Mouse (Mus musculus): Measurements from ENCODE around the gene Rasl12. TPM values are rescaled to one million over a fixed set of nuclear protein-coding genes. Genes with fewer than 3 reads are reported as not detected.

Rasl12 gene
- polyA plus RNA-seq, 1 experiment = 6.6 TPM

- no peaks in the 10 kb centered on the region for H3K27me3 ChIP-seq (ENCODE audit: control insufficient read depth, insufficient read depth, low read length)
- H3K4me3 ChIP-seq (ENCODE audit: control insufficient read depth, low read depth, low read length) = no peak overlapping the region
- TF ChIP-seq POLR2A (IDR thresholded peaks at IDR 0.05; ENCODE audit: control insufficient read depth, low read depth, low read length) = no peak
- TF ChIP-seq CTCF (IDR thresholded peaks at IDR 0.05; ENCODE audit: control insufficient read depth, insufficient read depth, insufficient replicate concordance, low read depth, low read length) = no peak
- H3K4me1 ChIP-seq (ENCODE audit: control insufficient read depth, insufficient read depth, low read length) = no peaks in the 10 kb centered on the region
- no peak overlapping the region for H3K27ac ChIP-seq (ENCODE audit: control insufficient read depth, insufficient read depth, low read depth, low read length)
- no peaks in the 10 kb centered on the region for H3K36me3 ChIP-seq (ENCODE audit: control insufficient read depth, insufficient read depth, low read length)
Observed at GRCm38 (mm10) chr9:65427511-65427910, 29.2 kb downstream of the Rasl12 start.

- Histone ChIP-seq H3K27me3 (ENCODE audit: control insufficient read depth, insufficient read depth, low read length) (no peaks in the 10 kb centered on the region), H3K4me1 (ENCODE audit: control insufficient read depth, insufficient read depth, low read length) (no peaks in the 10 kb centered on the region), H3K4me3 (ENCODE audit: control insufficient read depth, low read depth, low read length) (no peak overlapping the region), H3K27ac (ENCODE audit: control insufficient read depth, insufficient read depth, low read depth, low read length) (no peak overlapping the region), H3K36me3 (ENCODE audit: control insufficient read depth, insufficient read depth, low read length) (no peaks in the 10 kb centered on the region)
- no peak for TF ChIP-seq POLR2A (IDR thresholded peaks at IDR 0.05; ENCODE audit: control insufficient read depth, low read depth, low read length)
- no peak for TF ChIP-seq CTCF (IDR thresholded peaks at IDR 0.05; ENCODE audit: control insufficient read depth, insufficient read depth, insufficient replicate concordance, low read depth, low read length)
Observed at GRCm38 (mm10) chr9:65428003-65428402, 29.7 kb downstream of the Rasl12 start.

DNA sequence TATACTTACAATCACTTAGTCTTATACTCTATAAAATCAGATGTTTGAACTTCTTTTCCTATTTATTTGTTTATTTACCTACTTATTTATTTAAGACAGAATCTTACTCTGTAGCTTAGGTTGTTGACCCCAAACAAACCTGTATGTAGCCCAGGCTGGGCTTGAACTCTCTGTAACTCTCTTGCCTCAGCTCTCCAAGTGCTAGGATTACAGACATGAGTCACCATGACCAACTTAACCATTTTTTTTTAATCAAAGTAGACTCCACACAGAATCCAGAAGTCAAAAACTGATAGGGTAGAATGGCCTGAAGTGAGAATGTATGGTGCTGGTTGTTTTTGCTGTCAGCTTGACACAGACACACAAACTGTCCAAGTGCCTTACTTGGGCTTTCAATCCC, 32.1 kb downstream of the Rasl12 start:
- H3K4me1 ChIP-seq (ENCODE audit: control insufficient read depth, insufficient read depth, low read length) = peaks cover 2% of the 10 kb centered on the region
- no peaks in the 10 kb centered on the region for H3K36me3 ChIP-seq (ENCODE audit: control insufficient read depth, insufficient read depth, low read length)
- H3K27me3 ChIP-seq (ENCODE audit: control insufficient read depth, insufficient read depth, low read length) = no peaks in the 10 kb centered on the region
- no peak overlapping the region for H3K4me3 ChIP-seq (ENCODE audit: control insufficient read depth, low read depth, low read length)
- TF ChIP-seq POLR2A (IDR thresholded peaks at IDR 0.05; ENCODE audit: control insufficient read depth, low read depth, low read length) (no peak), CTCF (IDR thresholded peaks at IDR 0.05; ENCODE audit: control insufficient read depth, insufficient read depth, insufficient replicate concordance, low read depth, low read length) (no peak)
- no peak overlapping the region for H3K27ac ChIP-seq (ENCODE audit: control insufficient read depth, insufficient read depth, low read depth, low read length)

GRCm38 (mm10) chr9:65430921-65431320, 32.6 kb downstream of the Rasl12 start:
- Histone ChIP-seq H3K4me1 (ENCODE audit: control insufficient read depth, insufficient read depth, low read length) (peaks cover 2% of the 10 kb centered on the region), H3K27ac (ENCODE audit: control insufficient read depth, insufficient read depth, low read depth, low read length) (no peak overlapping the region), H3K27me3 (ENCODE audit: control insufficient read depth, insufficient read depth, low read length) (no peaks in the 10 kb centered on the region), H3K36me3 (ENCODE audit: control insufficient read depth, insufficient read depth, low read length) (no peaks in the 10 kb centered on the region), H3K4me3 (ENCODE audit: control insufficient read depth, low read depth, low read length) (no peak overlapping the region)
- TF ChIP-seq CTCF (IDR thresholded peaks at IDR 0.05; ENCODE audit: control insufficient read depth, insufficient read depth, insufficient replicate concordance, low read depth, low read length) (no peak), POLR2A (IDR thresholded peaks at IDR 0.05; ENCODE audit: control insufficient read depth, low read depth, low read length) (no peak)

GRCm38 (mm10) chr9:65432236-65432635, 33.9 kb downstream of the Rasl12 start:
- H3K27ac ChIP-seq (ENCODE audit: control insufficient read depth, insufficient read depth, low read depth, low read length) = no peak overlapping the region
- no peak overlapping the region for H3K4me3 ChIP-seq (ENCODE audit: control insufficient read depth, low read depth, low read length)
- no peaks in the 10 kb centered on the region for H3K27me3 ChIP-seq (ENCODE audit: control insufficient read depth, insufficient read depth, low read length)
- peaks cover 5% of the 10 kb centered on the region for H3K4me1 ChIP-seq (ENCODE audit: control insufficient read depth, insufficient read depth, low read length)
- TF ChIP-seq CTCF (IDR thresholded peaks at IDR 0.05; ENCODE audit: control insufficient read depth, insufficient read depth, insufficient replicate concordance, low read depth, low read length) = peak; percentile 85
- no peak for TF ChIP-seq POLR2A (IDR thresholded peaks at IDR 0.05; ENCODE audit: control insufficient read depth, low read depth, low read length)
- H3K36me3 ChIP-seq (ENCODE audit: control insufficient read depth, insufficient read depth, low read length) = no peaks in the 10 kb centered on the region

DNA sequence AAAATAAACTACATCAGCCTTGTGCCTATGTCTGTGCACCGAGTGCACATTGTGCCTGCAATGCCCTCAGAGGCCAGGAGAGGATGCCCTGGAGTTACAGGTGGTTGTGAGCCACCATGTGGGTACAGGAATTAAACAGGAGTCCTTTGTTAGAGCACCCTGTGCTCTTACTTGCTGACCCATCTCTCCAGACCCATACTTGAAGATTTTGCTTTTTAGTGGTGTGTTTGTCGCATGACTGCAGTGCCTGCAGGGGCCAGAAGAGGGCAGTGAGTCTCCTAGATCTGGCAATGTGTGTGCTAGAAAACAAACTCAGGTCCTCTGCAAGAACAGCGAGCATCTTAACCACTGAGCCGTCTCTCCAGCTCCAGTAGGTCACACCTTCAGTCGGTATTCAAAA, 35.8 kb downstream of the Rasl12 start:
- H3K27ac ChIP-seq (ENCODE audit: control insufficient read depth, insufficient read depth, low read depth, low read length) = no peak overlapping the region
- no peak for TF ChIP-seq POLR2A (IDR thresholded peaks at IDR 0.05; ENCODE audit: control insufficient read depth, low read depth, low read length)
- TF ChIP-seq CTCF (IDR thresholded peaks at IDR 0.05; ENCODE audit: control insufficient read depth, insufficient read depth, insufficient replicate concordance, low read depth, low read length) = peak; percentile 59
- H3K4me3 ChIP-seq (ENCODE audit: control insufficient read depth, low read depth, low read length) = no peak overlapping the region
- H3K27me3 ChIP-seq (ENCODE audit: control insufficient read depth, insufficient read depth, low read length) = no peaks in the 10 kb centered on the region
- peaks cover 5% of the 10 kb centered on the region for H3K4me1 ChIP-seq (ENCODE audit: control insufficient read depth, insufficient read depth, low read length)
- H3K36me3 ChIP-seq (ENCODE audit: control insufficient read depth, insufficient read depth, low read length) = no peaks in the 10 kb centered on the region

DNA sequence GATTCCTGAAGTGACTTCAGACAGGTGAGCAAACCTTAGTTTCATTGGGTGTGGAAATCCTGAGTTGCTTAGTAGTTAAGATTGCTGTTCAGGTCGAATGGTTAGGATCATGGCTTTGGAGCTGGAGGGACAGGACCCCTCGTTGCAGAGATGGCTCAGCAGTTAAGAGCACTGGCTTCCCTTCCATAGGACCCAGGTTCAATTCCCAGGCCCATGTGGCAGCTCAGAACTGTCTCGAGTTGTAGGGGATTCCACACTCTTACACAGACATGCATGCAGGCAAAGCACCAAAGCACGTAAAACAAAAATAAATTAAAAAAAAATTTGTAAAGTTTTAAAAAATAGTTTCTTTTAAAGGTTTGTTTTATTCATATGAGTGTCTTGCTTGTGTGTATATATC, 36.9 kb downstream of the Rasl12 start:
- H3K36me3 ChIP-seq (ENCODE audit: control insufficient read depth, insufficient read depth, low read length) = no peaks in the 10 kb centered on the region
- H3K27ac ChIP-seq (ENCODE audit: control insufficient read depth, insufficient read depth, low read depth, low read length) = 0 out of 2 replicates have a peak overlapping the region, but pooled peaks have one; percentile 15
- peaks cover 5% of the 10 kb centered on the region for H3K4me1 ChIP-seq (ENCODE audit: control insufficient read depth, insufficient read depth, low read length)
- H3K27me3 ChIP-seq (ENCODE audit: control insufficient read depth, insufficient read depth, low read length) = no peaks in the 10 kb centered on the region
- H3K4me3 ChIP-seq (ENCODE audit: control insufficient read depth, low read depth, low read length) = no peak overlapping the region
- TF ChIP-seq CTCF (IDR thresholded peaks at IDR 0.05; ENCODE audit: control insufficient read depth, insufficient read depth, insufficient replicate concordance, low read depth, low read length) (no peak), POLR2A (IDR thresholded peaks at IDR 0.05; ENCODE audit: control insufficient read depth, low read depth, low read length) (no peak)

All from testis, adult 2 months (tissue).